Mouse (Mus musculus) G1E-ER4 (cell line): ENCODE data around the gene Znrf4. TPM values are rescaled to one million over a fixed set of nuclear protein-coding genes. Genes with fewer than 3 reads are reported as not detected.

Experiments
- GATA1 ChIP-seq: IDR thresholded peaks from one replicate; pipeline ENCODE4 v1.8.0; 2012; ENCODE audit warnings: low read length, inconsistent platforms
- polyA plus RNA-seq: library from polyadenylated mRNA; stranded (reverse); fragments of >175 nt; gene quantifications from 2 replicates; pipeline ENCODE4 v1.2.3, GENCODE M21; 2012

Gene Znrf4
- not detected in 2 replicates for polyA plus RNA-seq

- TF ChIP-seq GATA1, result no peak
Measured at GRCm38 (mm10) chr17:56512310-56512709, at the start of gene Znrf4. Gene Znrf4, minus strand, starts transcription at chr17:56512431.

- TF ChIP-seq GATA1, result no peak
Measured at GRCm38 (mm10) chr17:56561866-56562265, 49.6 kb upstream of the Znrf4 start.

- no peak for TF ChIP-seq GATA1
Measured at GRCm38 (mm10) chr17:56560131-56560530, 47.9 kb upstream of the Znrf4 start.

- TF ChIP-seq GATA1, result no peak
Measured at GRCm38 (mm10) chr17:56559386-56559785, 47.2 kb upstream of the Znrf4 start.

- TF ChIP-seq GATA1, result no peak
Measured at GRCm38 (mm10) chr17:56558448-56558847, 46.2 kb upstream of the Znrf4 start.

GRCm38 (mm10) chr17:56554122-56554551 lies 41.9 kb upstream of the Znrf4 start, which contains the start of gene Gm20219:
Gene Gm20219, minus strand, starts transcription at chr17:56554387.
- no peak for TF ChIP-seq GATA1

GRCm38 (mm10) chr17:56552781-56553363 lies 40.6 kb upstream of the Znrf4 start:
- no peak for TF ChIP-seq GATA1

- TF ChIP-seq GATA1, result no peak
Measured at GRCm38 (mm10) chr17:56551841-56552581, 39.8 kb upstream of the Znrf4 start.

- no peak for TF ChIP-seq GATA1
Measured at GRCm38 (mm10) chr17:56550784-56551475, 38.7 kb upstream of the Znrf4 start.

- TF ChIP-seq GATA1, result no peak
Measured at GRCm38 (mm10) chr17:56548605-56549105, 36.4 kb upstream of the Znrf4 start.

GRCm38 (mm10) chr17:56547846-56548604 lies 35.8 kb upstream of the Znrf4 start:
- no peak for TF ChIP-seq GATA1

GRCm38 (mm10) chr17:56547116-56547845 lies 35.0 kb upstream of the Znrf4 start:
- no peak for TF ChIP-seq GATA1

GRCm38 (mm10) chr17:56546576-56546975 lies 34.3 kb upstream of the Znrf4 start:
- TF ChIP-seq GATA1, result no peak

GRCm38 (mm10) chr17:56545945-56546344 lies 33.7 kb upstream of the Znrf4 start:
- TF ChIP-seq GATA1, result no peak
